30 mouse cellular contexts compared by ENCODE assay signal in genomic region chrX:48291413-48291812, GRCm38 (mm10). TPM values are rescaled to one million over a fixed set of nuclear protein-coding genes. Genes with fewer than 3 reads are reported as not detected.
DNase-seq lines count a peak whose midpoint lies in the region; ATAC-seq and TF ChIP-seq lines count a peak whose summit lies in the region.
"Had no signal": no experiment of that assay in that cellular context is flagged by ENCODE, and none has a peak within 500 bp of the region (broad histone marks: within the 10 kb centered on the region; RNA-seq: fewer than 3 reads in every experiment).

No protein-coding gene starts in this region.

- H3K27me3 ChIP-seq in kidney, embryonic 15.5 days, result peaks cover 16% of the 10 kb centered on the region
- H3K27me3 ChIP-seq in kidney, embryonic 14.5 days (ENCODE audit: control insufficient read depth, insufficient read depth, low read length), result no peaks in the 10 kb centered on the region
- no peaks in the 10 kb centered on the region for H3K27me3 ChIP-seq in ES-Bruce4 (ENCODE audit: control insufficient read depth, insufficient read depth, low read length, poor library complexity, severe bottlenecking)
- H3K27me3 ChIP-seq: forebrain, embryonic 15.5 days; hindbrain, embryonic 13.5 days had no signal

- no peaks in the 10 kb centered on the region for H3K4me1 ChIP-seq in kidney, embryonic 15.5 days
- H3K4me1 ChIP-seq in kidney, embryonic 14.5 days (ENCODE audit: control insufficient read depth, insufficient read depth, low read length), result no peaks in the 10 kb centered on the region
- peaks cover 4% of the 10 kb centered on the region for H3K4me1 ChIP-seq in ES-Bruce4 (ENCODE audit: control insufficient read depth, insufficient read depth, low read length)
- H3K4me1 ChIP-seq: embryonic facial prominence, embryonic 10.5 days; embryonic facial prominence, embryonic 13.5 days; forebrain, embryonic 12.5 days; forebrain, embryonic 15.5 days; hindbrain, embryonic 10.5 days; hindbrain, embryonic 13.5 days had no signal

- H3K9me3 ChIP-seq in kidney, embryonic 15.5 days (replicated peaks), result no peaks in the 10 kb centered on the region
- H3K9me3 ChIP-seq in kidney, embryonic 14.5 days (ENCODE audit: control insufficient read depth, low read length), result no peaks in the 10 kb centered on the region
- no peaks in the 10 kb centered on the region for H3K9me3 ChIP-seq in ES-Bruce4 (replicated peaks; ENCODE audit: control insufficient read depth, insufficient read depth, low read length, poor library complexity, severe bottlenecking)
- H3K9me3 ChIP-seq: embryonic facial prominence, embryonic 10.5 days; embryonic facial prominence, embryonic 13.5 days; forebrain, embryonic 12.5 days; forebrain, embryonic 15.5 days; G1E; hindbrain, embryonic 10.5 days; hindbrain, embryonic 13.5 days had no signal

- peak; percentile 8 to 17 for DNase-seq in kidney, adult 8-10 months
- peak; percentile 22 to 27 for DNase-seq in kidney, postnatal 36 days
- peak; percentile 88 for DNase-seq in ES-CJ7 (ENCODE audit: low read depth, low spot score)
- DNase-seq in left cerebral cortex, adult 8-10 months (ENCODE audit: low spot score in 2 of 2), result no peak
- DNase-seq in gastrocnemius, adult 8-10 months (ENCODE audit: low spot score in 2 of 2), result no peak
- DNase-seq: adrenal gland, adult 8-10 months; adrenal gland, postnatal 25 days; cerebellum, adult 11-12 months; cerebellum, adult 8-10 months; cerebellum, postnatal 10 days; cerebellum, postnatal 36 days; embryo, embryonic 11 days; gastrocnemius, postnatal 10 days; gastrocnemius, postnatal 36 days had no signal

- no peak for TF ChIP-seq EP300 in ES-Bruce4 (IDR thresholded peaks at IDR 0.05; ENCODE audit: insufficient read depth, low read depth, low read length)

- ATAC-seq in kidney, embryonic 15.5 days (replicated peaks; ENCODE audit: low FRiP score), result no peak
- ATAC-seq in kidney, embryonic 14.5 days (ENCODE audit: low FRiP score, low TSS enrichment), result no peak
- ATAC-seq: activated CD4-positive, CD25-positive, alpha-beta regulatory T cell, adult 4 months; CD4-positive, CD25-positive, alpha-beta regulatory T cell, adult 4 months; forebrain, embryonic 15.5 days; hindbrain, embryonic 16.5 days; Patski had no signal

- 31% methylated on average over 3 of the region's 3 CpGs for WGBS in kidney, embryonic 15.5 days
- 31% methylated on average over 3 of the region's 3 CpGs for WGBS in kidney, embryonic 14.5 days

- no peaks in the 10 kb centered on the region for H3K36me3 ChIP-seq in kidney, embryonic 15.5 days
- no peaks in the 10 kb centered on the region for H3K36me3 ChIP-seq in kidney, embryonic 14.5 days (ENCODE audit: control insufficient read depth, insufficient read depth, low read length)
- no peaks in the 10 kb centered on the region for H3K36me3 ChIP-seq in ES-Bruce4 (ENCODE audit: control insufficient read depth, insufficient read depth, low read length, poor library complexity, severe bottlenecking)
- H3K36me3 ChIP-seq: embryonic facial prominence, embryonic 10.5 days; embryonic facial prominence, embryonic 13.5 days; forebrain, embryonic 12.5 days; forebrain, embryonic 15.5 days; G1E; hindbrain, embryonic 10.5 days; hindbrain, embryonic 13.5 days had no signal

- H3K27ac ChIP-seq in kidney, embryonic 15.5 days, result no peak overlapping the region
- no peak overlapping the region for H3K27ac ChIP-seq in kidney, embryonic 14.5 days (ENCODE audit: low read depth, low read length)
- H3K27ac ChIP-seq in ES-Bruce4 (ENCODE audit: insufficient read depth, low read length), result peak overlapping the region; percentile 76
- H3K27ac ChIP-seq: embryonic facial prominence, embryonic 10.5 days; embryonic facial prominence, embryonic 13.5 days; forebrain, embryonic 12.5 days; forebrain, embryonic 15.5 days; hindbrain, embryonic 10.5 days; hindbrain, embryonic 13.5 days had no signal

- no peak for TF ChIP-seq POLR2A in ES-Bruce4 (IDR thresholded peaks at IDR 0.05; ENCODE audit: insufficient read depth, low read length)

- no peak overlapping the region for H3K4me2 ChIP-seq in kidney, embryonic 15.5 days
- H3K4me2 ChIP-seq in kidney, embryonic 14.5 days (replicated peaks; ENCODE audit: low read depth, low read length), result no peak overlapping the region
- H3K4me2 ChIP-seq: embryonic facial prominence, embryonic 13.5 days; forebrain, embryonic 12.5 days; forebrain, embryonic 15.5 days; heart, embryonic 11.5 days; hindbrain, embryonic 13.5 days had no signal

- TF ChIP-seq CTCF in ES-Bruce4 (IDR thresholded peaks at IDR 0.05; ENCODE audit: low read depth, low read length), result no peak

- H3K9ac ChIP-seq in kidney, embryonic 15.5 days, result no peak overlapping the region
- H3K9ac ChIP-seq in kidney, embryonic 14.5 days (ENCODE audit: low read depth, low read length), result no peak overlapping the region
- no peak overlapping the region for H3K9ac ChIP-seq in ES-Bruce4 (ENCODE audit: low read depth, poor library complexity, severe bottlenecking)
- H3K9ac ChIP-seq: embryonic facial prominence, embryonic 13.5 days; forebrain, embryonic 12.5 days; forebrain, embryonic 15.5 days; hindbrain, embryonic 13.5 days had no signal

- no peak overlapping the region for H3K4me3 ChIP-seq in kidney, embryonic 15.5 days (replicated peaks)
- no peak overlapping the region for H3K4me3 ChIP-seq in kidney, embryonic 14.5 days (ENCODE audit: low read length)
- no peak overlapping the region for H3K4me3 ChIP-seq in ES-Bruce4 (ENCODE audit: low read depth, low read length)
- H3K4me3 ChIP-seq: embryonic facial prominence, embryonic 10.5 days; embryonic facial prominence, embryonic 13.5 days; erythroblast, embryonic 14.5 days; forebrain, embryonic 12.5 days; forebrain, embryonic 15.5 days; hindbrain, embryonic 10.5 days; hindbrain, embryonic 13.5 days had no signal

RNA-seq across cellular contexts. Expression of gene Utp14a, which starts 34.8 kb away (rescaled TPM):
- 17.7 and 18.9 TPM in 2 replicates for polyA plus RNA-seq in kidney, embryonic 15.5 days (2015; fragmentation: Nextera tagmentation; extraction: Ambion mirVana)
- polyA plus RNA-seq in kidney, embryonic 14.5 days (2014; fragmentation: Nextera tagmentation; extraction: Ambion mirVana), result 20.3 and 21.9 TPM in 2 replicates
- polyA plus RNA-seq in ES-Bruce4 (2011; ENCODE audit: insufficient read depth, insufficient read length, low read depth, missing spikeins), result 61.6 and 62.7 TPM in 2 replicates
- 10 to 100 TPM; 14.9 to 16.8 (median 15.5) TPM for total RNA-seq in left cerebral cortex, adult 8-10 months (2022)
- 10 to 100 TPM in 3 of 4 experiments, 1 to 10 TPM in 1; 9.5 to 18.7 (median 11.6) TPM for total RNA-seq in gastrocnemius, adult 8-10 months (2022)

RNA-seq across cellular contexts. Expression of gene Bcorl1, which starts 49.7 kb away (rescaled TPM):
- polyA plus RNA-seq in kidney, embryonic 15.5 days (2015; fragmentation: Nextera tagmentation; extraction: Ambion mirVana), result 6.3 and 6.9 TPM in 2 replicates
- 6.1 and 10.1 TPM in 2 replicates for polyA plus RNA-seq in kidney, embryonic 14.5 days (2014; fragmentation: Nextera tagmentation; extraction: Ambion mirVana)
- 9.9 and 11.3 TPM in 2 replicates for polyA plus RNA-seq in ES-Bruce4 (2011; ENCODE audit: insufficient read depth, insufficient read length, low read depth, missing spikeins)
- 10 to 100 TPM; 19.9 to 24.8 (median 22.8) TPM for total RNA-seq in left cerebral cortex, adult 8-10 months (2022)
- total RNA-seq in gastrocnemius, adult 8-10 months (2022), result 1 to 10 TPM; 6.2 to 9.3 (median 8.0) TPM

Comparison
In these comparisons a context has a peak if more than half of its experiments do, and no peak if none do; other contexts are left out.
1. DNase-seq: peak in kidney, adult 8-10 months (2 of 2), kidney, postnatal 36 days (2 of 2) and ES-CJ7 (single experiment); none in left cerebral cortex, adult 8-10 months (0 of 2) and gastrocnemius, adult 8-10 months (0 of 2).